Mouse (Mus musculus) forebrain, embryonic 16.5 days (tissue): Measurements from ENCODE around the gene Lyl1. TPM values are rescaled to one million over a fixed set of nuclear protein-coding genes. Genes with fewer than 3 reads are reported as not detected.
"Not testable (repeated sequence)": the region's sequence is repeated elsewhere in the genome, so short reads cannot be mapped to it uniquely, and the experiment has no call there.

ENCODE experiments used
- ATAC-seq: fragments of 200-750 bp; cut with Nextera tagmentation; 2 replicates; pipeline ENCODE4 v1.8.0; 2017; ENCODE audit warnings: mild to moderate bottlenecking, moderate library complexity
- H3K27ac ChIP-seq: fragments of 300-500 bp; sonication (generic); 2 replicates; pipeline ENCODE4 v1.5.1; 2014; ENCODE audit warnings: low read length, control low read depth
- H3K27me3 ChIP-seq: fragments of 300-500 bp; sonication (generic); replicated peaks from 2 replicates; pipeline ENCODE4 v1.6.1; 2014; ENCODE audit warnings: low read length; ENCODE audit not compliant: control insufficient read depth, insufficient read depth
- H3K36me3 ChIP-seq: fragments of 300-500 bp; sonication (generic); 2 replicates; pipeline ENCODE4 v1.6.1; 2014; ENCODE audit not compliant: control insufficient read depth, insufficient read depth
- H3K4me1 ChIP-seq: fragments of 300-500 bp; sonication (generic); replicated peaks from 2 replicates; pipeline ENCODE4 v1.6.1; 2014; ENCODE audit warnings: low read length; ENCODE audit not compliant: control insufficient read depth, insufficient read depth
- H3K4me2 ChIP-seq: fragments of 300-500 bp; sonication (generic); 2 replicates; pipeline ENCODE4 v1.6.1; 2014; ENCODE audit warnings: mild to moderate bottlenecking, low read length, control low read depth
- H3K4me3 ChIP-seq: fragments of 300-500 bp; sonication (generic); replicated peaks from 2 replicates; pipeline ENCODE4 v1.5.1; 2014; ENCODE audit warnings: mild to moderate bottlenecking, low read length, control low read depth
- H3K9ac ChIP-seq: fragments of 300-500 bp; sonication (generic); replicated peaks from 2 replicates; pipeline ENCODE4 v1.6.1; 2014; ENCODE audit warnings: low read depth, low read length, control low read depth
- H3K9me3 ChIP-seq: fragments of 300-500 bp; sonication (generic); 2 replicates; pipeline ENCODE4 v1.6.1; 2016; ENCODE audit warnings: low read length; ENCODE audit not compliant: control insufficient read depth
- WGBS: fragments of 180-500 bp; shearing (Covaris S2); extraction: QIAGEN DNeasy Blood & Tissue Kit; methylation state at CpG from one replicate; pipeline ENCODE4 v1.1.7; 2014; 5-methylcytosine and 5-hydroxymethylcytosine counted together
- polyA plus RNA-seq: library from polyadenylated mRNA; unstranded; fragments of >200 nt; fragmentation: Nextera tagmentation; extraction: Ambion mirVana; gene quantifications from 2 replicates; pipeline ENCODE4 v1.2.1, GENCODE M21; 2015

Lyl1 gene
- polyA plus RNA-seq, 1 experiment from 2014 or later: 2.6 TPM

DNA sequence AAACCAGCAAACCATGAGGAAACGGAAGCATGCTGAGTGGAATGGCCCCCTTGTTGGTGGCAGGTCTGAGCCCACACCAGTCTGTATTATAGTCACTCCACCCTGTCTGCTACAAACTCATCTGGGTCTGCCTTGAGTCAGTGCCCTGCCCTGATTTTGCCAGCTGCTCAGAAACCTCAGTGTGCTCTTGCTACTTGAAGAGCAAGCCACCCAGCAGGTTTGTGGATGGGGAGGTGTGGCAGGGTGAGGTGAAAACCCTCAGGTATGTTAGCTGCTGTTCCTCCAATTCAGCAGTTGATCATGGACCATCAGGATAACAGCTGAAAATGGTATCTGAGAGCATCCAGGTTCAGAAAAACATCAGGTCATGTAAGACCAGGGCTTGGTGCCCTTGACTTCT, 33.2 kb upstream of the Lyl1 start:
- ATAC-seq: no peak

DNA sequence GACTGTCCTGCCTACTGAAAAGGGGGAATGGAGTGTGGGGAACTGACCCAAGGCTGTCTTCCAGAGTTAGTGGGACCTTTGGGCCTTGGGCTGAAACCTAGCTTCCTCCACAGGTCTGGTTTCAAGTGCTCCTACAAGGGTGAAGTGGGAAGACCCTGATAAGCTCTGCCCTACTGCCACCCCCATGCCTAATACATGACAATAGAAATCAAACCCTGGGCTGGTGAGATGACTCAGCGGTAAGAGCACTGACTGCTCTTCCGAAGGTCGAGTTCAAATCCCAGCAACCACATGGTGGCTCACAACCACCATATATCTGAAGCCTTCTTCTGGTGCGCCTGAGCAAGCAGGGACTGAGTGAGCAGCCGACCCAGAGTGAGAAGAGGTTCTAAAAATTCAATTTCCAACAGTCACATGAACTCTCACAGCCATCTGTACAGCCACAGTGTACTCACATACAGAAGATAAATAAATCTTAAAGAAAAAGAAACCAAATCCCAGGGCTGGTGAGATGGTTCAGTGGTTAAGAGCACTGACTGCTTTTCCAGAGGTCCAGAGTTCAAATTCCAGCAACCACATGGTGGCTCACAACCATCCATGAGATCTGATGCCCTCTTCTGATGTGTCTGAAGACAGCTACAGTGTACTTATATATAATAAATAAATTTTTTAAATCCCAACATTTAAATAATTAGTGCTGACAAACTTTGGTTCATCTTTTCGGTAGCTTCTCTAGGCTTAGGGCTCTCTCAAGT, 32.3 kb upstream of the Lyl1 start:
- WGBS: 92% methylated on average over 6 of the region's 6 CpGs
- H3K4me2 ChIP-seq: no peak overlapping the region
- H3K4me1 ChIP-seq: peaks cover 13% of the 10 kb centered on the region
- peaks cover 6% of the 10 kb centered on the region for H3K36me3 ChIP-seq
- no peak overlapping the region for H3K27ac ChIP-seq
- H3K9ac ChIP-seq: no peak overlapping the region
- H3K9me3 ChIP-seq: no peaks in the 10 kb centered on the region
- no peaks in the 10 kb centered on the region for H3K27me3 ChIP-seq
- no peak overlapping the region for H3K4me3 ChIP-seq
- no peak for ATAC-seq

More for the DNA sequence above, 33.2 kb upstream of the Lyl1 start:
- H3K36me3 ChIP-seq: peaks cover 6% of the 10 kb centered on the region
- H3K9ac ChIP-seq: no peak overlapping the region
- no peaks in the 10 kb centered on the region for H3K9me3 ChIP-seq
- no peak overlapping the region for H3K4me3 ChIP-seq
- peaks cover 18% of the 10 kb centered on the region for H3K4me1 ChIP-seq
- H3K27me3 ChIP-seq: no peaks in the 10 kb centered on the region
- no peak overlapping the region for H3K27ac ChIP-seq
- 71% methylated on average over 1 of the region's 1 CpGs for WGBS
- H3K4me2 ChIP-seq: no peak overlapping the region

DNA sequence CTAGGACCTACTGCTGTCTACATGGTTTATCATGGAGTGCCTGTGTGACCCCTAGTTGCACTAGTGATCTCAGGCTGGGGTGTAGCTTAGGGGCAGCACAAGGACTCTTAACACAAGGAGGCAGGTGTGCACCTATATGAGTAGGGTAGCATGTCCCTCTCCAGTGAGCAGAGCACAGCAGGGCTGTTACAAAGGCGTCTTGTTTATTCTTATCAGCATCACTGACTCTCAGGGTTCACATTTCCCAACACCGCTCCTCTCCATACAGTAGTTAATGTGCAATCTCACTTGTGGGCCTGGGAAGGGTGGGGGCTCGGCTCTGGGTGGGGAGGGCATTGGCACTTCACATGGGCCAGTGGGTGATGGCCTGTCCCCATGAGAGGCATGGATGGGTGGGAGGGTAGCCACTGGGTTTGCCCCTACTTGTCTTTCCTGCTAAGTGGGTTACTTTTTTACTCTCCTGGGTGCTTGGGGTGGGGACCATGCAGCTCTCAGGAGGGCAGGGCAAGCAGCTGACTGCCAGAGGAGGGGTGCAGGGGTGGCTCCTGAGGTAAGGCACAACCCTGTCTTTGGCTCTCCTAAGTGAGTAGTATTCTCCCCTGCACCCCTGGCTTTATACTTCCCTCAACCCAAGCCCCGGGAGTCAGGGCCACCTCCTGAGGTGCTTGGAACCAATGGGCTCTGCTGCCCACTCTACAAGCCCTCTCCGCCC, 30.8 kb upstream of the Lyl1 start:
- not testable (repeated sequence) for H3K4me3 ChIP-seq, ATAC-seq, H3K9me3 ChIP-seq, H3K27me3 ChIP-seq, H3K9ac ChIP-seq, H3K4me1 ChIP-seq, H3K27ac ChIP-seq, H3K4me2 ChIP-seq
- peaks cover 17% of the 10 kb centered on the region for H3K36me3 ChIP-seq
- WGBS: 91% methylated on average over 5 of the region's 5 CpGs

DNA sequence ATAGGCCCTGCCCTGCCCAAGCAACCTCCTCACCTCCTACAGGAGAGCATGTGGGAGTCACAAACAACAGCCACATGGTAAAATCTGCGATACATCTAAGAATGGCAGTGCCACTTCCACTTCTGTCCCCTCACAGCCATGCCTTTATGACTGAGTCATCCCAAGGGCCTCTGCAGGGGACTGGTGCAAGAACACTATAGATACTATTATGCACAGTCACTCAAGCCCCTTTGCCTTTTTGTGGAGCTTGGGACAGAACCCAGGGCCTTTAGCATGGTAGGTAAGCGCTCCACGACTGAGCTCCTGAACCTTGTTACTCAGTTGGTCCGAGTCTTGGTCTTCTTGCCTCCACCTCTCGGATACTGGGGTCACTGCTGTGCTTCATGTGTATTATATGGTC, 24.0 kb upstream of the Lyl1 start:
- 92% methylated on average over 5 of the region's 5 CpGs for WGBS
- H3K27ac ChIP-seq: no peak overlapping the region
- no peak overlapping the region for H3K4me2 ChIP-seq
- H3K4me3 ChIP-seq: no peak overlapping the region
- H3K9ac ChIP-seq: no peak overlapping the region
- no peaks in the 10 kb centered on the region for H3K9me3 ChIP-seq
- H3K36me3 ChIP-seq: peaks cover 17% of the 10 kb centered on the region
- no peaks in the 10 kb centered on the region for H3K27me3 ChIP-seq
- no peaks in the 10 kb centered on the region for H3K4me1 ChIP-seq
- ATAC-seq: no peak

DNA sequence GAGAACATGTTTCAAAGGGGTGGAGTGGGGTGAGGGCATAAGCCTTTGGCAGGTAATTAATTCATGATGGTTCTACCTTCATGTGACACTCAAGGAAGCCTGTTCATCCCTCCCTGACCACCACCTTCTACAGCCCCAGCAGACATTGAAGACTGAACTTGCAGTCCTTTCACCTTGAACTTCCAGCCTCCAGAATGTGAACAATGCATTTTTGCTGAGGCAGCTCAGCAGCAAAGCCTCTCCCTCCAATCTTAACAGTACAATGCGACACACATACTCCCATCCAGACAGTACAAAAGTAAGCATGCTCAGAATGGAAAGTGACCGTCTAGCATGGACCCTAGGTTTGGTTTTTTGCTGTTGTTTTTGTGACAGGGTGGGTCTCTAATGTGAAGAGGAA, 19.8 kb upstream of the Lyl1 start:
- 82% methylated on average over 2 of the region's 2 CpGs for WGBS
- H3K36me3 ChIP-seq: no peaks in the 10 kb centered on the region
- H3K9me3 ChIP-seq: no peaks in the 10 kb centered on the region
- H3K9ac ChIP-seq: no peak overlapping the region
- no peak overlapping the region for H3K27ac ChIP-seq
- no peak for ATAC-seq
- H3K4me1 ChIP-seq: peaks cover 17% of the 10 kb centered on the region
- no peak overlapping the region for H3K4me2 ChIP-seq
- H3K4me3 ChIP-seq: no peak overlapping the region
- H3K27me3 ChIP-seq: no peaks in the 10 kb centered on the region

DNA sequence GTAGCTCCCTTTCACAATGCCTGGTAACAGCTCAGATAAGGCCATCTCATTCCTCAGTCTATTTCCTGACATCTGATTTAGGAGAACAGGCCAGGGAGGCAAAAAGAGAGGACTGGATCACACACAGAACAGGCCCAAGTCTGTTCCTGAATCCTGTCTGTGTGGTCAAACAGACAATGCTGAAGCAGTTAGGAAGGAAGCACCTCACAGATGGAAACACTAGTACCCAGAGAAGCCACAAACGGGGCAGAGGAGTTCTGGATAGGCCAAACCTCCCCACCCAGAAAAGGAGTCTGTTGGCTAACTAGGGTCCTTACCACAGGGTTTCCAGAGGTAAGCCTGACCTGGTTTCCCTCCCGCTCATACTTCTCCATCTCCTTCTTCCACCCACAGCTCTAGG, 19.0 kb upstream of the Lyl1 start:
- H3K4me3 ChIP-seq: no peak overlapping the region
- no peak overlapping the region for H3K4me2 ChIP-seq
- H3K9me3 ChIP-seq: no peaks in the 10 kb centered on the region
- WGBS: 76% methylated on average over 2 of the region's 2 CpGs
- H3K27me3 ChIP-seq: no peaks in the 10 kb centered on the region
- H3K9ac ChIP-seq: no peak overlapping the region
- ATAC-seq: no peak
- peaks cover 20% of the 10 kb centered on the region for H3K4me1 ChIP-seq
- H3K36me3 ChIP-seq: no peaks in the 10 kb centered on the region
- no peak overlapping the region for H3K27ac ChIP-seq

DNA sequence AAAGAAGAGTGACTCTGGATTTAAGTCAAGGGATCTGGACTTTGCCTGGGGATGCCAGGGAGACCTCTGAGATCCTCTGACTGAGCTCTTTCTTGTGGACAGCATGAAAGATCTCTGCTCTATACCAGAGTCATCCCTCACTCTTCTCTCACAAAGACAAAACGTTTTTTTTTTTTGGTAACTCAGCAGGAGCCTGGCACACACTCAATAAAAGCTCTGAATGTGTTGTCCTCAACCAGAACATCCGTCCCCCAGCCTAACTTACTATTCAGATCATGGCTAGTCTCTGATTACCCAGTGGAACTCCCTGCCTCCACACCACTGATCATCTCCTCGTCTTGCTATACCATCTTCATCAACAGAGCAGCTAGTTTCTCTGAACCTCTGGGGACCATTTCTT, 16.7 kb upstream of the Lyl1 start:
- Histone ChIP-seq H3K9me3 (no peaks in the 10 kb centered on the region), H3K4me3 (no peak overlapping the region), H3K27ac (no peak overlapping the region), H3K36me3 (no peaks in the 10 kb centered on the region), H3K9ac (no peak overlapping the region), H3K4me1 (peaks cover 32% of the 10 kb centered on the region), H3K4me2 (no peak overlapping the region), H3K27me3 (no peaks in the 10 kb centered on the region)
- 35% methylated on average over 3 of the region's 3 CpGs for WGBS
- no peak for ATAC-seq

DNA sequence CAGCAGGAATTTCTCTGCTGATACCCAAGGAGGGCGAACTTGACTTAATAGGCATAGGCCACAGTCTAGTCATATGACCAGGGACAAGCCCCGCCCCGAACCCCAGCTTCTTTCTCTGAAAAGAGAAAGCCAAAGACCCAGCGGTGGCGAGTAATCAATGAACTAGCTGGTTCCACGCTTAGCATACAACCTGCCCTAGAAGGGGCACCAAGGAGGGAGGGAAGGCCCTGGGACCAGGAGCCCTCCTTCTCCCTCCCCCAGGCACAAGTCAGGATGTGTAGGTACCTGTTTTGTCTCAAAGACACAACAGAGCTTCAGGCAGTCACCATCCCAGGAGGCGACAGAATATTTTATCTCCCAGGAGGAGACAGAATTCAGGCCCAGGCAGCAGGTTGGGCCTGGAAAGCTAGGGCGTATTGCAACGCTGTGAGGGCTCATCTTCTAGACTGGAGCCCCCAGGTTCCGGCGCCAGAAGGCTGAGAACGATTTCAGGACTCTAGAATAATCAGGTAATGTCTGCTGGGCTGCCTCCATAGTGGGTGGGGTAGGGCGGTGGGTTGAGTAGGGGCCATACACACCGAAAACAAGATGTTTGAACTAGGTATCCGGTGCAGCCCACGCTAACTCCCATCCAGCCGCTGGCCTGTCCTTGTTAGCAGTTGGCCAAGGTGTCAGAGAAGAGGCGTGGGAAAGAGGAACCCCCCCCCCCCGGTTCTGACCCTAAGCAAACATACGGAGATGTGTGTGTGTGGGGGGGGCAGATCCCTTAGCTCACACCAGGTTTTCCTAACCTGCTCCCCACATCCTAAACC, 14.9 kb upstream of the Lyl1 start, which contains the start of gene Trmt1:
Gene Trmt1, plus strand, starts transcription at position 117 of the 812 bp plus-strand sequence.
- Histone ChIP-seq H3K36me3 (0 out of 2 replicates have a peak, but pooled peaks cover 2% of the 10 kb centered on the region), H3K27me3 (no peaks in the 10 kb centered on the region), H3K27ac (no peak within 1 kb of the TSS), H3K4me1 (peaks cover 41% of the 10 kb centered on the region), H3K9ac (peak within 1 kb of the TSS; percentile 95), H3K4me2 (peak within 1 kb of the TSS; percentile 56), H3K4me3 (peak within 1 kb of the TSS; percentile 99), H3K9me3 (no peaks in the 10 kb centered on the region)
- WGBS: 6% methylated on average over 20 of the region's 20 CpGs
- no peak for ATAC-seq
